Mouse (Mus musculus) testis, adult 2 months (tissue): ENCODE measurements around the gene Lce1f.

Experiments
- CTCF ChIP-seq: fragments of 200-500 bp; IDR thresholded peaks from 2 replicates; pipeline ENCODE4 v1.5.1; 2012; ENCODE audit warnings: low read depth, mild to moderate bottlenecking, inconsistent platforms, low read length, moderate library complexity; ENCODE audit not compliant: control insufficient read depth, insufficient read depth, insufficient replicate concordance
- POLR2A ChIP-seq: fragments of 200-500 bp; IDR thresholded peaks from 2 replicates; pipeline ENCODE4 v1.6.1; 2012; ENCODE audit warnings: low read depth, mild to moderate bottlenecking, inconsistent platforms, low read length, moderate library complexity; ENCODE audit not compliant: control insufficient read depth

DNA sequence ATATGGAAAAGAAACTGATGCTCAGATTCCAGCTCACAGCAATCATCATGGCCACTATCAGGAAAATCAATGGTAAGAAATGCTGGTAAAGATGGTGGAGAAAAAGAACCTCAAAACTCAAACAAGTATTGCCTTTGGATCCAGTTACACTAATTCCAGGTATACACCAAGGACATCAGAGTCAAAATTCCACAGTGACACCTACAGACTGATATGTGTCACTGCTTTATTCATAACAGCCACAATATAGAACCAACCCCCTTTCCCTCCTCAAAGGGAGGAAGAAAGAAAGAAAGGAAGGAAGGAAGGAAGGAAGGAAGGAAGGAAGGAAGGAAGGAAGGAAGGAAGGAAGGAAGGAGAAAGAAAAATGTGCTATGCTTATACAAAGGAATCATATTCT, 5.0 kb downstream of the Lce1f start:
- no peak for TF ChIP-seq CTCF
- no peak for TF ChIP-seq POLR2A
